Mouse (Mus musculus): ENCODE results near the gene Cnnm1. TPM values are rescaled to one million over a fixed set of nuclear protein-coding genes. Genes with fewer than 3 reads are reported as not detected.

Cnnm1 gene
- total and polyA plus RNA-seq, 3 experiments: not detected

DNA sequence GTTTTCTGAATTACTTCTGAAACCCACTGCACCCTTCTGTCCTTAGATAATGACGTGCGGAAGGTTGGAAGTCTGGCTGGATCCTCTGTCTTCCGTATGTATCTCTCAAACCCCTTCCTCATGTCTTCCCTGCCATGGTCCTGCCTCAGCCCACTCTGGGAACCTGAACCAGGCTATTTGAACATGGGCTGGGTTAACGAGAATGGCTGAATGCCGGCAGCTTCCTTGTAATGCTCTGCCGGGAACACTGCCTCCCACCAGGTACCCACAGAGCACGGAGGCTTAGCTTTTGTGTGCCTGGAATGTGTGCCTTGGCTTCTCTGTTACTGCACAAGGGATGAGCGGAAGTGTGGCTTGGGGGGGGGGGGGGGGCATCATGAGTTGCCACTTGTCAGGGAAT lies 32.1 kb downstream of the Cnnm1 start:
- H3K27ac ChIP-seq (ENCODE audit: insufficient read depth, low read depth): no peak overlapping the region

GRCm38 (mm10) chr19:43472781-43473180 lies 32.5 kb downstream of the Cnnm1 start:
- H3K27me3 ChIP-seq (replicated peaks): no peaks in the 10 kb centered on the region
- no peak overlapping the region for H3K4me2 ChIP-seq (ENCODE audit: insufficient read depth, low read depth, poor library complexity, severe bottlenecking)
- peaks cover 0 to 42% of the 10 kb centered on the region in 2 experiments; a peak in 2 of 4 replicates for H3K4me1 ChIP-seq (ENCODE audit: control insufficient read depth in 1 of 2, insufficient read depth in 2 of 2)
- dilution Hi-C loops (cut with MboI; ENCODE audit: extremely low pct_ligation_motif_present, extremely low pct_unique_long_range_greater_than_20kb, low sequenced_read_pairs) (no loop called here), in situ Hi-C loops (cut with MboI; ENCODE audit: low pct_ligation_motif_present, low pct_unique_long_range_greater_than_20kb, low sequenced_read_pairs) (no loop called here)
- no peak for TF ChIP-seq E2F4 (IDR thresholded peaks at IDR 0.05; ENCODE audit: insufficient replicate concordance, low read depth, low read length)
- TF ChIP-seq MAFK (IDR thresholded peaks at IDR 0.05; ENCODE audit: insufficient replicate concordance, low read length): no peak
- no peak for TF ChIP-seq BHLHE40 (IDR thresholded peaks at IDR 0.05; ENCODE audit: low read depth, low read length)
- no peak for TF ChIP-seq TCF12 (IDR thresholded peaks at IDR 0.05; ENCODE audit: low read depth, low read length)
- TF ChIP-seq USF2 (conservative IDR thresholded peaks at IDR 0.05; ENCODE audit: low read depth, low read length): no peak
- TF ChIP-seq ZNF384 (IDR thresholded peaks at IDR 0.05; ENCODE audit: low read depth, low read length): no peak
- TF ChIP-seq CHD1 (IDR thresholded peaks at IDR 0.05; ENCODE audit: low read depth, low read length): no peak
- no peak for TF ChIP-seq ZKSCAN1 (IDR thresholded peaks at IDR 0.05; ENCODE audit: borderline replicate concordance, low read depth, low read length)
- no peak for TF ChIP-seq NRF1 (IDR thresholded peaks at IDR 0.05; ENCODE audit: low read depth, low read length)
- TF ChIP-seq USF1 (IDR thresholded peaks at IDR 0.05; ENCODE audit: low read depth, low read length): no peak
- no peak for TF ChIP-seq ELF1 (IDR thresholded peaks at IDR 0.05; ENCODE audit: low read depth, low read length)
- DNase-seq (ENCODE audit: extremely low read depth): no peak
- no peak overlapping the region for H3K9ac ChIP-seq (ENCODE audit: insufficient read depth, low read depth)
- H3K4me3 ChIP-seq (replicated peaks in 1 of 3; ENCODE audit: low read depth in 2 of 3, low read length in 2 of 3, poor library complexity in 1 of 3): no peak overlapping the region
- no peaks in the 10 kb centered on the region for H3K9me3 ChIP-seq (replicated peaks; ENCODE audit: low read length)
- no peaks in the 10 kb centered on the region for H3K79me2 ChIP-seq (replicated peaks; ENCODE audit: control insufficient read depth, extremely low read depth, insufficient read depth, poor library complexity, severe bottlenecking)
- H3K27ac ChIP-seq (ENCODE audit: insufficient read depth, low read depth): no peak overlapping the region
- H3K36me3 ChIP-seq (replicated peaks in 1 of 2; ENCODE audit: control insufficient read depth in 1 of 2, insufficient read depth in 1 of 2, low read length in 1 of 2): no peaks in the 10 kb centered on the region

More for the DNA sequence above, 32.1 kb downstream of the Cnnm1 start:
- no peak for TF ChIP-seq SIN3A (IDR thresholded peaks at IDR 0.05; ENCODE audit: low read length)
- no peaks in the 10 kb centered on the region for H3K79me2 ChIP-seq (replicated peaks; ENCODE audit: control insufficient read depth, extremely low read depth, insufficient read depth, poor library complexity, severe bottlenecking)
- dilution Hi-C loops (cut with MboI; ENCODE audit: extremely low pct_ligation_motif_present, extremely low pct_unique_long_range_greater_than_20kb, low sequenced_read_pairs) (no loop called here), in situ Hi-C loops (cut with MboI; ENCODE audit: low pct_ligation_motif_present, low pct_unique_long_range_greater_than_20kb, low sequenced_read_pairs) (no loop called here)
- H3K36me3 ChIP-seq (replicated peaks in 1 of 2; ENCODE audit: control insufficient read depth in 1 of 2, insufficient read depth in 1 of 2, low read length in 1 of 2): no peaks in the 10 kb centered on the region
- peaks cover 0 to 42% of the 10 kb centered on the region in 2 experiments; a peak in 2 of 4 replicates for H3K4me1 ChIP-seq (ENCODE audit: control insufficient read depth in 1 of 2, insufficient read depth in 2 of 2)
- no peak overlapping the region for H3K4me2 ChIP-seq (ENCODE audit: insufficient read depth, low read depth, poor library complexity, severe bottlenecking)
- no peak overlapping the region for H3K4me3 ChIP-seq (replicated peaks in 1 of 3; ENCODE audit: low read depth in 2 of 3, low read length in 2 of 3, poor library complexity in 1 of 3)
- H3K9me3 ChIP-seq (replicated peaks; ENCODE audit: low read length): no peaks in the 10 kb centered on the region
- no peak overlapping the region for H3K9ac ChIP-seq (ENCODE audit: insufficient read depth, low read depth)
- DNase-seq (ENCODE audit: extremely low read depth): no peak
- no peaks in the 10 kb centered on the region for H3K27me3 ChIP-seq (replicated peaks)

- in situ Hi-C loops (cut with MboI; ENCODE audit: low pct_ligation_motif_present, low pct_unique_long_range_greater_than_20kb, low sequenced_read_pairs): no loop called here
- Histone ChIP-seq H3K9ac (ENCODE audit: insufficient read depth, low read depth) (no peak overlapping the region), H3K4me1 (ENCODE audit: control insufficient read depth in 1 of 2, insufficient read depth in 2 of 2) (peaks cover 3 to 25% of the 10 kb centered on the region in 2 experiments; a peak in 3 of 4 replicates), H3K36me3 (replicated peaks in 1 of 2; ENCODE audit: control insufficient read depth in 1 of 2, insufficient read depth in 1 of 2, low read length in 1 of 2) (no peaks in the 10 kb centered on the region), H3K27ac (ENCODE audit: insufficient read depth, low read depth) (no peak overlapping the region), H3K4me2 (ENCODE audit: insufficient read depth, low read depth, poor library complexity, severe bottlenecking) (no peak overlapping the region), H3K9me3 (replicated peaks; ENCODE audit: low read length) (no peaks in the 10 kb centered on the region), H3K79me2 (replicated peaks; ENCODE audit: control insufficient read depth, extremely low read depth, insufficient read depth, poor library complexity, severe bottlenecking) (no peaks in the 10 kb centered on the region), H3K4me3 (replicated peaks in 1 of 3; ENCODE audit: low read depth in 2 of 3, low read length in 2 of 3, poor library complexity in 1 of 3) (no peak overlapping the region), H3K27me3 (replicated peaks) (no peaks in the 10 kb centered on the region)
- DNase-seq (ENCODE audit: extremely low read depth): no peak
- no peak for TF ChIP-seq SMC3 (IDR thresholded peaks at IDR 0.05; ENCODE audit: low read depth, low read length)
- TF ChIP-seq USF2 (conservative IDR thresholded peaks at IDR 0.05; ENCODE audit: low read depth, low read length): no peak
- no peak for TF ChIP-seq MYC (IDR thresholded peaks at IDR 0.05; ENCODE audit: low read depth, low read length)
- TF ChIP-seq POLR2AphosphoS2 (IDR thresholded peaks at IDR 0.05; ENCODE audit: low read depth, low read length): no peak
- TF ChIP-seq CHD2 (IDR thresholded peaks at IDR 0.05; ENCODE audit: low read length): no peak
- no peak for TF ChIP-seq RAD21 (IDR thresholded peaks at IDR 0.05; ENCODE audit: low read depth, low read length)
- TF ChIP-seq CHD1 (IDR thresholded peaks at IDR 0.05; ENCODE audit: low read depth, low read length): no peak
- no peak for TF ChIP-seq TBP (conservative IDR thresholded peaks at IDR 0.05; ENCODE audit: low read depth, low read length)
- TF ChIP-seq MAZ (IDR thresholded peaks at IDR 0.05; ENCODE audit: low read depth, low read length): no peak
- no peak for TF ChIP-seq ZC3H11A (IDR thresholded peaks at IDR 0.05; ENCODE audit: low read depth, low read length)
- TF ChIP-seq ZMIZ1 (IDR thresholded peaks at IDR 0.05; ENCODE audit: low read depth, low read length): no peak
- TF ChIP-seq RCOR1 (conservative IDR thresholded peaks at IDR 0.05; ENCODE audit: low read depth, low read length): no peak
- dilution Hi-C loops (cut with MboI; ENCODE audit: extremely low pct_ligation_motif_present, extremely low pct_unique_long_range_greater_than_20kb, low sequenced_read_pairs): no loop called here
Observed at GRCm38 (mm10) chr19:43475642-43476041, 35.4 kb downstream of the Cnnm1 start.

Data from CH12.LX (cell line).